In the genomic region with DNA sequence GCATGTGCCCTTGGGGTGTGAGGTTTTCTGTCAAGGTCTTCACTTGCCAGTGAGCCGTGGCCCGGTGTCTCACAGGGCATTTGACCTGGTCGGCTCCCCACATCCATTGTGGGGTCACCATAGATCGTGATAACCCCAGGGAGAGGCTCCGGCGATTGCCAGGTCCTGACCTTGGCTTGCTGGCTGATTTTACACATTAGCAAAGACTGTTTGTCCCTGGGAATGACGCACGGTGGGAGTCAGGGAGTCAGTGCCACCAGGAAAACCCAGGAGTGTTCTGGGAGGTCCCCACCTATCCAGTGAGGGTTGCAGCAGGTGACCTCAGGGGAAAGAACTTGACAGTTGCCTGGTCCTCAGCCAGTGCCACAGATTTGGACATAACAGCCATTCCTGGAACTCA, we compare ENCODE assay signal across 15 mouse cellular contexts. TPM values are rescaled to one million over a fixed set of nuclear protein-coding genes. Genes with fewer than 3 reads are reported as not detected.
DNase-seq lines count a peak whose midpoint lies in the region; ATAC-seq and TF ChIP-seq lines count a peak whose summit lies in the region.
"Had no signal": no experiment of that assay in that cellular context is flagged by ENCODE, and none has a peak within 500 bp of the region (broad histone marks: within the 10 kb centered on the region; RNA-seq: fewer than 3 reads in every experiment).

TSS of gene Sdsl (minus strand) at position 41 of the 400 bp plus-strand sequence.

- no peak for TF ChIP-seq EP300 in heart, postnatal 0 days (IDR thresholded peaks at IDR 0.05; ENCODE audit: low read depth)

- H3K9me3 ChIP-seq in heart, postnatal 0 days (replicated peaks; ENCODE audit: control insufficient read depth, low read length) = no peaks in the 10 kb centered on the region
- H3K9me3 ChIP-seq: midbrain, embryonic 15.5 days had no signal

- no peak for DNase-seq in heart, postnatal 0 days (ENCODE audit: low spot score)
- no peak for DNase-seq in heart, postnatal 10 days
- DNase-seq in Patski (ENCODE audit: low read depth, low spot score) = no peak
- DNase-seq in adrenal gland, postnatal 25 days = no peak
- DNase-seq in large intestine, adult 2 months (ENCODE audit: low read depth, low spot score) = no peak
- DNase-seq in embryo, embryonic 10 days (ENCODE audit: low spot score) = no peak
- no peak for DNase-seq in ovary, postnatal 36 days (ENCODE audit: low spot score)
- no peak for DNase-seq in cerebellum, adult 11-12 months
- DNase-seq: cerebellum, adult 11 months; heart, adult 18-20 months; layer of hippocampus, adult 9-11 months; lung, adult 18-20 months had no signal

- no peaks in the 10 kb centered on the region for H3K4me1 ChIP-seq in heart, postnatal 0 days (ENCODE audit: control insufficient read depth, insufficient read depth)
- H3K4me1 ChIP-seq: midbrain, embryonic 15.5 days had no signal

- CTCF ChIA-PET in Patski (lab: Charles Lee) = no interaction called here

- POLR2A ChIA-PET in Patski (lab: Charles Lee) = no interaction called here

- H3K27ac ChIP-seq in heart, postnatal 0 days (ENCODE audit: low read depth) = no peak within 1 kb of the TSS
- H3K27ac ChIP-seq: macrophage; midbrain, embryonic 15.5 days had no signal

- no peak within 1 kb of the TSS for H3K4me2 ChIP-seq in heart, postnatal 0 days (ENCODE audit: low read depth, low read length)
- H3K4me2 ChIP-seq: midbrain, embryonic 15.5 days had no signal

- H3K4me3 ChIP-seq in heart, postnatal 0 days (ENCODE audit: low read depth, low read length) = no peak within 1 kb of the TSS
- H3K4me3 ChIP-seq: midbrain, embryonic 15.5 days had no signal

- H3K27me3 ChIP-seq in heart, postnatal 0 days (ENCODE audit: control insufficient read depth, insufficient read depth, low read length) = 0 out of 2 replicates have a peak, but pooled peaks cover 9% of the 10 kb centered on the region
- H3K27me3 ChIP-seq in Patski = peaks cover 4% of the 10 kb centered on the region

- intact Hi-C loops in heart, postnatal 10 days (cut with DNase I) = no loop called here

- TF ChIP-seq CTCF in heart, postnatal 0 days (IDR thresholded peaks at IDR 0.05; ENCODE audit: low read depth) = no peak
- TF ChIP-seq CTCF in Patski (IDR thresholded peaks at IDR 0.05) = no peak

- ATAC-seq in heart, postnatal 0 days (ENCODE audit: insufficient read depth, low read depth) = no peak
- no peak for ATAC-seq in Patski
- ATAC-seq: activated CD4-positive, CD25-positive, alpha-beta regulatory T cell, adult 4 months; midbrain, embryonic 15.5 days had no signal

- no peak within 1 kb of the TSS for H3K9ac ChIP-seq in heart, postnatal 0 days (replicated peaks; ENCODE audit: low read depth, low read length)
- H3K9ac ChIP-seq: midbrain, embryonic 15.5 days had no signal

- no peaks in the 10 kb centered on the region for H3K36me3 ChIP-seq in heart, postnatal 0 days (replicated peaks; ENCODE audit: control insufficient read depth, insufficient read depth, low read length)
- H3K36me3 ChIP-seq: midbrain, embryonic 15.5 days had no signal

- 62% methylated on average over 8 of the region's 8 CpGs for WGBS in heart, postnatal 0 days
- 72% methylated on average over 8 of the region's 8 CpGs for WGBS in large intestine, adult 2 months

- in situ Hi-C loops in Patski (cut with MboI; ENCODE audit: low pct_unique_long_range_greater_than_20kb) = no loop called here

RNA-seq across cellular contexts. Expression of gene Sdsl, which starts in this region (rescaled TPM):
- 17.0 and 30.3 TPM in 2 replicates for total RNA-seq in heart, postnatal 0 days (2014; rRNA removed; ENCODE audit: low replicate concordance)
- polyA plus RNA-seq in heart, postnatal 0 days (2015; fragmentation: Nextera tagmentation; extraction: Ambion mirVana) = 20.7 TPM in 2 replicates
- 10 to 100 TPM in 1 of 2 experiments, 1 to 10 TPM in 1; 9.1 to 11.2 TPM for total RNA-seq in heart, postnatal 10 days (2021)
- polyA plus RNA-seq in Patski (2021) = 18.5 TPM
- 65.0 and 99.0 TPM in 2 replicates for total RNA-seq in adrenal gland, postnatal 25 days (2021)
- 23.2 and 28.2 TPM in 2 replicates for polyA plus RNA-seq in large intestine, adult 2 months (2012; rRNA removed)
- polyA plus RNA-seq: activated CD4-positive, CD25-positive, alpha-beta regulatory T cell, adult 4 months; macrophage had no signal
